Mouse (Mus musculus) kidney, adult 2 months (tissue): ENCODE measurements around the gene Cntnap1.

ENCODE experiments used
- CTCF ChIP-seq: fragments of 200-500 bp; conservative IDR thresholded peaks from 2 replicates; pipeline ENCODE4 v1.5.1; 2011; ENCODE audit warnings: low read depth, mild to moderate bottlenecking, control low read depth, low read length, moderate library complexity, mixed read lengths; ENCODE audit not compliant: insufficient read depth, insufficient read length
- POLR2A ChIP-seq: fragments of 200-500 bp; IDR thresholded peaks from one replicate; pipeline ENCODE4 v1.6.1; 2011; ENCODE audit warnings: low read depth, low read length, control low read depth

- TF ChIP-seq CTCF: no peak
- no peak for TF ChIP-seq POLR2A
Observed at GRCm38 (mm10) chr11:101155151-101155550, 15.2 kb upstream of the Cntnap1 start.
